Mouse (Mus musculus) embryo, embryonic 9.5 days (tissue): ENCODE measurements around the gene Rbck1.

Experiments used
- DNase-seq: peaks from one replicate; pipeline ENCODE4 v3.0.0-alpha.2; 2017; ENCODE audit errors: extremely low spot score

Rbck1 gene

DNA sequence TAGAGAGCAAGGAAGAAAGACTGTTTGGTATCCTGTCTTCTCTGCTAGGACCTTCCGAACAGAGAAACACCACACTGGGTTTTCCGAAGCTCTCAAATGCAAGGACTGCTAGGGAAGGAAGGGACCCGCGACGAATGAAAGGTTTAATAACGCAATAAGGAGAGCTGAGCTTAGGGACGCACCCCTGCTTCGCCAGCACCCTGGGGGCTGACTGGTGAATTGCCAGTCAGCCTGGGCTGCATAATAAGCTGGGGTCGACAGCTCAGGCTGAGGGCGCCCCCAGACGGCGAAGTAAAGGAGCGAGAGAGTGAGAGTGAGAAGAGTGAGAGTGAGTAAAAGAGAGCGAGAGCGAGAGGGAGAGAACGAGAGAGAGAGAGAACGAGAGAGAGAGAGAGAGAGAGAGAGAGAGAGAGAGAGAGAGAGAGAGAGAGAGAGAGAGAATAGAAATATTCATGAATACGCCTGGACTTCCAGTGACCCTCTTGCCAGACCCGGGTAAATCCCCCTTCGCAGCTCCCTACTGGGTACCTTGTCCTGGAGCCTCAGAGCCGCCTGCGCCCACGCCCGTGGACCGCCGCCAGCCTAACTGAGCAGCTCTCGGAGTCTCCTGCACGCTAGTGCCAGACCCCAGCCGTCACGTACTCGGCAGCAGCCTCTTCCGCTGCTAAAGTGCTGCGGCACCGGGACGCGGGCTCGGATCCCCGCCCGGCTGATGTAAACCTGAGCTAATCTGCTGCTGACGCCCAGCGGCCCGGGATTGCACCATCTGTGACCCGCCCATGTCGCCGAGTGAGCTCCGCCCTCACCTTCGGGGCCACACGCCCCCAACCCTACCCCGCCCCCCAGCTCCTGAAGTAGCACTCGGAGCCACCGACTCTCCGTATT is 11.1 kb upstream of the Rbck1 start, which contains the start of gene Trib3:
Gene Trib3 (minus strand): TSS at position 704 of the 885 bp plus-strand sequence.
- peak; percentile 80 for DNase-seq

GRCm38 (mm10) chr2:152339631-152340179 is 7.3 kb upstream of the Rbck1 start:
- no peak for DNase-seq

DNA sequence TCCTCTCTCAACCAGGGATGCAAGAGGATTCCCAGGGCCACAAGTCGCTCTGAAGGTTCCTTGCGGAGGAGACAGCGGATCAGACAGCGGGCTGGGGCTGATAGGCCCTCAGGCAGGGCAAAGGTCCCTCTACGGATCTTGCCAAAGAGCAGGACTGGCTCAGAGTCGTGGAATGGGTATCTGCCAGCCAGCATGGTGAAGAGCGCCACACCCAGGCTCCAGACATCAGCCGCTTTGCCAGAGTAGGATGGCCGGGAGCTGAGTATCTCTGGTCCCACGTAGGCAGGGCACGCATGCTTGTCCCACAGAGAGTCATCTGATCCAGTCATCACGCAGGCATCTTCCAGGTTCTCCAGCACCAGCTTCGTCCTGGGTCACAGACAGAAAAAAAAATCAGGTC is 5.9 kb upstream of the Rbck1 start:
- no peak for DNase-seq

DNA sequence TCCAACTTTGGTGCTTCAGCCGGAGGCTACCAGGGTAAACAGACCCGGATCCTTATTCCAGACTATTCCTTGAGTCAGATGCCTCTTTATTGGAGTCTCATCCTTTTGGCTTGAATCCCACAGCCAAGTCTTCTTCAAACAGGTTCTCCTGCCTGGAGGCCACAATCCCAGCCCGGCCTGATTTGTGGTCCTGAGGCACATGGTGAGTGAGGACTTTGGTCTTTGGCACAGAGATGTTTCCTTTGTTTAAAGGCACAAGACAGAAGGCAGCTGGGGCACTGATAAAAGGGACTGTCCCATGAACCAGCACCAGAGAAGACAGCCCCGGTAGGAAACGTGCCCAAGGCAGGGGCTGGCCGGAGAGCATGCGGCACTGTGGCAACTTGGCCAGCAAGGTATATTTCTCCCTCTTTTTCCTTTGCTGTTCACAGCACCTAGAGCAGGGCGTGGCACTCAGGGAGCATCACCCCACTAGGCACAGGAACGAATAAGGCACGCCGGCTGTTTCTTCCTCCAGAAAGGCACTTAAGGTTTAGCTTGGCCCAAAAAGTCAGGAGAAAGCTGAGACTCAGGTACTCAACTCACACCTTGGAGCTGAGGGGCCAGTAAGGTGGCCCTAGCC is 5.2 kb upstream of the Rbck1 start:
- DNase-seq = no peak

DNA sequence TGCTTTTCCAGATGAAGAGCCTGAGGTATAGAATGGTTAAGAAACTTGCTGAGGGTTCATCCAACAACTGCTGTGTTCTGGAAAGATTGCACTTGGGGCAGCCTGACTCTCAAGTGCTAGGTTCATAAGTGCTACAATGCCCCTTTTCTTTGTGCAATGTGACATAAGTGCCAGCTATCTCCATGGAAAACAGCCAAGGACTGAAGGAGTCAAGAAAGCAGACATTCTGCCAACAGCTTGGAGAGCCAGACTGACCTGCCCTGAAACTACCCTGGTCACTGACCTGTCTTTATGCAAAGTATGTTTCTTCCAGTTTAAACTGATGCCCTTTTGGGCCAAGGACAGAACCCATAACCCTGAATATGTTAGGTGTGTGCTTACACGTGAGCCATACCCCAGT is 4.4 kb upstream of the Rbck1 start:
- DNase-seq = no peak

DNA sequence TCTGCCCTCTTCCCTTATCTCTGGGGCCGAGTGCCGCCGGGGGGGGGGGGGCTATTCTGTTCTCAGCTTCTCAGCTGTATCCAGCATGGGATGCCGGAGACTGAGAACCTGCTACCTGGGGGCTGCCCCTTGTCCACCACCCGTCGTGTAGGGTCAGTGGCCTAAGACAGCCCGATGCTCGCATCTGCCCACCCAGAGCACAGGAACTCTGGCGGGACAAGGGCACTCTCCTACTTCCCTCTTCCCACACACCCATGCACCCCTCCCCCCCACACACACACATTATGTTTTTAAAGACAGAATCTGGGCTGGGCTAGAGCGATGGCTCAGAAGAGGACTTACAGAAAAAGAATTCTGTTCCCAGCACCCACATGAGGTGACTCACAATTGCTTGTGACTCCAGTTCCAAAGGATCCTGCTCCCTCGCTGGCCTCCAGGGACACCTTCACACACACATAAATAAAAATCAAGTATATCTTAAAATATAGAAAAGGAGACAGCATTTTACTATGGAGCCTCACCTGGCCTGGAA is 2.9 kb upstream of the Rbck1 start:
- DNase-seq = no peak

DNA sequence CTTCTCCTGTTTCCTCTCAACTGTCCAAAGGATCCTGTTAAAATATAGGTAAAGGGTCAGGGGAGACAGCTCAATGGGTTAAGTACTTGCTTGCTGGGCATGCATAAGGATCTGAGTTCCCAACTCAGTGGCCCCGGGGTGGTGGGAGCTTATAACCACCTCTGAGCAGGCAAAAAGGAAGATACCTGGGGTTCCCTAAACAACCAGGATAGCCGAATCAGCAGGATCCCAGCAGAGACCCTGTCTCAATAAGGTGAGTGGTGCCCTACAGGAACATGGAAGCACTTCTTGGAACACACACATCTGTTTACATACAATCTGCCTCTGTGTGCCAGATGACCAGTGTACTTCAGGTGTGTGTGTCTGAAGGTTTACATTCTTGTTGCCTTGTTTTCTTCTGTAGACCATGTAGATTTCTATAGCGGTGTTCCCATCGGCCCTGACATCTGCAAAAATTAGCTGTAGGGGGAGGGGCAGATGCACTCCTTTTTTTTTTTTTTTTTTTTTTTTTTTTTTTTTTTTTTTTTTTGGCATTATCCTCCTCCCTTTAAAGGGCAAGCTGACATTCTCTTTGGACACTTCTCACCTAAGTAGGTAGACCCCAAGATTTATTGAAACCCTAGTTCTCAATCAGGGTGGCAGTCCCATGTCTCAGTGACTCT is 1.0 kb upstream of the Rbck1 start:
- DNase-seq = no peak

- DNase-seq = no peak
Observed at GRCm38 (mm10) chr2:152330858-152331423, 1.5 kb downstream of the Rbck1 start.

- DNase-seq = no peak
Observed at GRCm38 (mm10) chr2:152327980-152328379, 4.5 kb downstream of the Rbck1 start.

DNA sequence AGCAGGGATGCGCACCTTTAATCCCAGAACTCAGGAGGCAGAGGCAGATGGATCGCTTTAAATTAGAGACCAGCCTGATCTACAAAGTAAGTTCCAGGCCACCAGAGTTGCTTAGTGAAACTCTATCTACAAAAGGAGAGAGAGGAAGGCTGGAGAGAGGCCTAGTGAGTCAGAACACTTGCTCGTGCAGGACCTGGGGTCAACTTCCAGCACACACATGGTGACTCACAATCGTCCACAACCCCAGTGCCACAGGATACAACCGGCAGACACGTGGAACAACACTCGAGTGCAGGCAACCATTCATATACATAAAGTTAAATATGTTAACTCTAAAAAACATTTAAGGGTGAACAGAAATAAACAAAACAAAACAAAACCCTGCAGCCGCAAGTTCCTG is 5.8 kb downstream of the Rbck1 start:
- DNase-seq = no peak

DNA sequence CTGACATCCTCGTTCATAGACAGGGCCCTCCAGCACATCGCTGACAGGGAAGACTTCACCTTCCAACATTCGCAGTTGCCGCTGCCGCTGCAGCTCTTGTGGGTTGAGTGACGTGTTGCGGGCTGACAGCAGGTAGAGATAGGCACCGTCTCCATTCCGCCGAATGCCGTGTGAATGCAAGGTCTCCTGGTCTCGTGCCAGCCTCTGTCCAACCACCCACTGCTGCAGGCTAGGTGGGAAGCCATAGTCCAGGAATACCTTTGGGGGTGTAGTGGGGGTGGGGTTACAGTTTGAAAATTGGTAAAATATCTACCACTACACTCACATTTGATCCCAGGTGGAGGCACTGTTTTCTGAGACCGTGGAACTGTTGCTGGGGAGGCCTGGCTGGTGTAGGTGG is 6.3 kb downstream of the Rbck1 start:
- DNase-seq = no peak

GRCm38 (mm10) chr2:152324842-152325241 is 7.6 kb downstream of the Rbck1 start:
- DNase-seq = no peak

DNA sequence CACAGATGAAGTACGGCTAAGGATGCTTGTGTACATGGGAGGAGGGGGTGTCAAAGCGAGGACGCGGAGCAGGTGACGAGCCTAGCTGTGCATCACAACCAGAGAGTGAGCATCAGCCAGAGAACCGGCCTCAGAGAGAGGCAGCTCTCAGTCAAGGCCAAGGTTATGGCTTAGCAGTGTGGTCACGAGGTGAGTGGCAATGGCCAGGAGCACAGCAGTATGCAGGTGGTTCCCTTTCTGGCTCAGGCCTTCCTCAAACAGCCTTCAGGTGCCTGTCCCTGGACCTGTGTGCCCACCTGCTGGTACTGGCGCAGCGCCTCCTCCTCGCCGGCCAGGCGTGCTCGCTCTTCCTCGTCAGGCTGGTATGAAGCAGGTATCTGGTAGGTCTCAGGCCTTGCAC is 8.5 kb downstream of the Rbck1 start:
- DNase-seq = no peak

DNA sequence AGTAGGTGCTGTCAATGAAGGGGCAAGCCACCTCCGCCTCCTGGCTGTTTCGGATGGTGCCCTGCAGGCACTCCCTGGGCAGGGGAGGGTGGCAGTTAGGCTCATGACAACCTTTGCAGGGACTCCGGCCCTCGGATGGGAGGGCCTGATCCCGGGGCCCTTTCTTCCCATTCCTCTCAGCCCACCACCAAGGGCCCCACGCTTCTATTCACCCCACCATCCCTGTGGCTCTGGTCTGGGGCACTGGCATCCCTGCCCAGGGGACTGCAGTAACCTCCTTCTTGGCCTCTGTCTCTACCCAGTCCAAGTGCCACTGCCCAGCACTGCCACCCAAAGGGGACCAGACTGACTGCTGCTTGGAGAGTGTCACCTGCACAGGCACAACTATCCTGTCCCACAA is 10.3 kb downstream of the Rbck1 start:
- no peak for DNase-seq

GRCm38 (mm10) chr2:152321558-152321957 is 10.9 kb downstream of the Rbck1 start:
- no peak for DNase-seq

DNA sequence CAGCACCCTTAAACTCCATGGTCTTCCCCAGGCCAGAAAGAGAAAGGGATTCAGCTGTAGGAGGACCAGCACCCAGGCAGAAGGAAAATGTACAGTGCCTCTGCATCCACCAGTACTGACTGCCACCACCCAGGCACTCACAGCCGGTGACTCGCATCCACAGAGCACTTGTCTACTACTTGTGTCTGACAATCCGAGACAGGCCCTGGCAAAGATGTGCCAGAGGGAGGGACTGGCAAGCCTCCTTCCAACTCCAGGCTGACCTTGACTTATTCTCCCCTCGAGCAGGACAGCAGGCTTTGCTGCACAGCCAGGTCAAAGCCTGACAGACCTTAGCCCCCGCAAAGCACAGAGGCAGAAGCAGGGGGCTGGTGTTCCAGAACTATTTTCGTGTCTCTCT is 15.4 kb downstream of the Rbck1 start:
- no peak for DNase-seq

GRCm38 (mm10) chr2:152313926-152314325 is 18.5 kb downstream of the Rbck1 start:
- no peak for DNase-seq

- DNase-seq = no peak
Observed at GRCm38 (mm10) chr2:152312996-152313395, 19.5 kb downstream of the Rbck1 start.

GRCm38 (mm10) chr2:152307186-152307585 is 25.3 kb downstream of the Rbck1 start:
- DNase-seq = no peak

GRCm38 (mm10) chr2:152305480-152305879 is 27.0 kb downstream of the Rbck1 start:
- no peak for DNase-seq

DNA sequence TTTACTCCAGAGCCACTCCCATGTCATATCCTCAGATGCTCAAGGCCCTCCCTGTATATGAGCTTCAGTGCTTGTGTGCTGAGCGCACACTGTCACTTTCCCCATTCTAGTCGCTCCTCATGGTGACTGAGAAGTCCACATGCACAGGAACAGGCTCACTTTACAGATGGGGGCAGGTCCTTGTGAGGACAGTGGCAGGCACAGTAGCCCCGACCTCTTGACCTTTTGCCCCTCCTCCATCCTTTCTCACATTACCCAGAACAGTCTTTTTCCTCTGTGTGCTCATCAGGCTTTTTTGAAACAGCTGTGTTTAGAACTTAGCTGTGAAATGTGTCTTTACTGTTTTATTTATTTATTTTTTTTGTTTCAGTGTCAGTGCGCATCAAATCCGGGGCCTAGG is 28.7 kb downstream of the Rbck1 start:
- DNase-seq = peak; percentile 58

DNA sequence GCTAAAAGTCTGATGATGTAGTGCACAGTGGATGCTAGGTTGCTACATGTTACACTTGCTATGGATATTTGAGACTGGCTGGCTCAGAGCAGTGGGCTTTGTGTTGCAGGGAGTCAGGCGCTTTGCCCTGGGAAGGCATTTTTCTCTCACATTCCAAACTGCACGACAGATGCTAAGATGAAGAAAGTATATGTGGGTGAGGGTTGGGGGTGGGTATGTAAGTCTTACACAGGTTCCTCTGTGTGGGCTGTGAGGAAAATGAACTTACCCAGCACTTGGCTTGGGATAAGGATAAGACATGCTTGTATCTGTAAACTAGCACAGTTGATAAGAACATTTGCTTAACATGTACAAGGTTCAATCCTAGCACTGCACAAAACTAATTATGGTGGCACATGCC is 29.6 kb downstream of the Rbck1 start:
- DNase-seq = no peak
